7 mouse cellular contexts compared by ENCODE assay signal in the genomic region with DNA sequence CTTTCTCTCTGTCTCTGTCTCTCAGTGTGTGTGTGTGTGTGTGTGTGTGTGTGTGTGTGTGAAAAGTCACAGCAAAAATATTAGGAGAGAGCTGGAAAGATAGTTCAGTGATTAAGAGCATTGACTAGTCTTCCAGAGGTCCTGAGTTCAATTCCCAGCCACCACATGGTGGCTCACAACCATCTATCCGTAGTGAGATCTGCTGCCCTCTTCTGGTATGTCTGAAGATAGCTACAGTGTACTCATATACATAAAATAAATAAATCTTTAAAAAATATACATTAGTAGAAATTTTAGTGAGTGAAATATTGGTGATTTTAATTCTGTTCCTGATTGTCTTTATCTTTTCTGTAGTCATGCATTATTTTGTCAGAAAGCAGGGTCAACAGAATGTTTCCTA.
DNase-seq lines count a peak whose midpoint lies in the region; ATAC-seq and TF ChIP-seq lines count a peak whose summit lies in the region.
"Not testable (repeated sequence)": the region's sequence is repeated elsewhere in the genome, so short reads cannot be mapped to it uniquely, and the experiment has no call there.

No protein-coding gene starts in this region.

- not testable (repeated sequence) for TF ChIP-seq POLR2A in MEL (IDR thresholded peaks at IDR 0.05; ENCODE audit: control insufficient read depth in 1 of 2, insufficient read depth in 1 of 2, low read depth in 1 of 2, low read length in 2 of 2, poor library complexity in 1 of 2); liver, adult 2 months (IDR thresholded peaks at IDR 0.05; ENCODE audit: extremely low read depth, insufficient read depth, low read length)

- not testable (repeated sequence) for H3K9ac ChIP-seq in MEL (ENCODE audit: control insufficient read depth, low read depth, low read length, poor library complexity, severe bottlenecking); intestine, postnatal 0 days (ENCODE audit: low read depth, low read length); liver, adult 2 months (ENCODE audit: low read depth, low read length); midbrain, embryonic 14.5 days (replicated peaks; ENCODE audit: low read length)

- H3K36me3 ChIP-seq in MEL (ENCODE audit: control insufficient read depth in 1 of 2, insufficient read depth in 2 of 2, low read length in 2 of 2); intestine, postnatal 0 days (ENCODE audit: control insufficient read depth, insufficient read depth); liver, adult 2 months (ENCODE audit: control insufficient read depth, insufficient read depth, low read length); midbrain, embryonic 14.5 days (ENCODE audit: control insufficient read depth, insufficient read depth, low read length): not testable (repeated sequence)

- DNase-seq in CD4-positive, CD25-positive, alpha-beta regulatory T cell, adult 2 months (ENCODE audit: low read depth, low spot score), result peak; percentile 4
- DNase-seq in MEL (ENCODE audit: low read depth, low spot score) (peak; percentile 31), ZHBTc4 (ENCODE audit: low read depth, low spot score) (peak; percentile 43)
- DNase-seq in heart, adult 11 months, result peak; percentile 52
- DNase-seq in liver, adult 2 months (ENCODE audit: extremely low read depth, low read depth, low spot score), result peak; percentile 14
- peak; percentile 14 for DNase-seq in midbrain, embryonic 14.5 days

- H3K4me2 ChIP-seq in intestine, postnatal 0 days (replicated peaks; ENCODE audit: low read depth); midbrain, embryonic 14.5 days (ENCODE audit: low read length): not testable (repeated sequence)

- WGBS in intestine, postnatal 0 days, result 68% methylated on average over 1 of the region's 1 CpGs
- 70% methylated on average over 1 of the region's 1 CpGs for WGBS in liver, adult 2 months
- WGBS in midbrain, embryonic 14.5 days, result 73% methylated on average over 1 of the region's 1 CpGs

- not testable (repeated sequence) for H3K4me1 ChIP-seq in MEL (ENCODE audit: control insufficient read depth in 1 of 2, insufficient read depth in 2 of 2, low read length in 2 of 2); intestine, postnatal 0 days (replicated peaks; ENCODE audit: control insufficient read depth, insufficient read depth, low read length); liver, adult 2 months (ENCODE audit: control insufficient read depth, insufficient read depth, low read length); midbrain, embryonic 14.5 days (ENCODE audit: control insufficient read depth, insufficient read depth, low read length)

- TF ChIP-seq CTCF in MEL (IDR thresholded peaks at IDR 0.05 in 2 of 3, conservative IDR thresholded peaks at IDR 0.05 in 1 of 3; ENCODE audit: control insufficient read depth in 1 of 3, insufficient read depth in 1 of 3, low read depth in 2 of 3, low read length in 3 of 3, poor library complexity in 1 of 3, severe bottlenecking in 1 of 3), result peak in 2 of 3 experiments; percentile 29 to 44; a peak in 4 of 6 replicates
- peak; percentile 59 for TF ChIP-seq CTCF in intestine, postnatal 0 days (IDR thresholded peaks at IDR 0.05; ENCODE audit: low read depth)
- 0 out of 2 replicates have a peak, but pooled peaks have one; percentile 1 for TF ChIP-seq CTCF in liver, adult 2 months (IDR thresholded peaks at IDR 0.05; ENCODE audit: low read depth, low read length)

- not testable (repeated sequence) for H3K79me2 ChIP-seq in MEL (ENCODE audit: control insufficient read depth, insufficient read depth, low read length, poor library complexity); liver, adult 2 months (ENCODE audit: control insufficient read depth, insufficient read depth, low read length)

- not testable (repeated sequence) for H3K27ac ChIP-seq in MEL (ENCODE audit: control insufficient read depth, low read depth, low read length); intestine, postnatal 0 days (ENCODE audit: low read depth, low read length); liver, adult 2 months (replicated peaks; ENCODE audit: insufficient read depth, low read depth, low read length); midbrain, embryonic 14.5 days (replicated peaks; ENCODE audit: low read depth, low read length)

- not testable (repeated sequence) for TF ChIP-seq EP300 in MEL (IDR thresholded peaks at IDR 0.05; ENCODE audit: low read depth in 1 of 2, low read length in 2 of 2)

- ATAC-seq in intestine, postnatal 0 days; midbrain, embryonic 14.5 days (ENCODE audit: low FRiP score, low TSS enrichment): not testable (repeated sequence)

- H3K4me3 ChIP-seq in MEL (ENCODE audit: control insufficient read depth in 1 of 2, insufficient read depth in 1 of 2, low read depth in 2 of 2, low read length in 2 of 2); intestine, postnatal 0 days (ENCODE audit: low read depth, low read length); liver, adult 2 months (ENCODE audit: insufficient read depth, low read depth, low read length); midbrain, embryonic 14.5 days (replicated peaks; ENCODE audit: low read depth, low read length): not testable (repeated sequence)

- not testable (repeated sequence) for H3K27me3 ChIP-seq in MEL (ENCODE audit: control insufficient read depth in 1 of 2, insufficient read depth in 2 of 2, low read length in 2 of 2); intestine, postnatal 0 days (replicated peaks; ENCODE audit: control insufficient read depth, insufficient read depth, low read length); liver, adult 2 months (ENCODE audit: control insufficient read depth, insufficient read depth, low read length); midbrain, embryonic 14.5 days (ENCODE audit: control insufficient read depth, insufficient read depth, low read length)

- not testable (repeated sequence) for H3K9me3 ChIP-seq in MEL (replicated peaks; ENCODE audit: insufficient read depth, low read length); intestine, postnatal 0 days (ENCODE audit: control insufficient read depth); midbrain, embryonic 14.5 days (ENCODE audit: control insufficient read depth, low read length)

- not testable (repeated sequence) for TF ChIP-seq RAD21 in MEL (IDR thresholded peaks at IDR 0.05; ENCODE audit: low read depth, low read length)

TF ChIP-seq in MEL, 35 proteins besides CTCF, POLR2A, EP300 and RAD21:
- TF ChIP-seq SMC3 (IDR thresholded peaks at IDR 0.05; ENCODE audit: low read depth, low read length), result 0 out of 2 replicates have a peak, but pooled peaks have one; percentile 12

Comparison
In these comparisons a context has a peak if more than half of its experiments do, and no peak if none do; other contexts are left out.
1. CTCF ChIP-seq: peak in every context shown above with its lines; median percentile 59 in intestine, postnatal 0 days; 36 in MEL; 1 in liver, adult 2 months.